8 mouse cellular contexts compared by ENCODE assay signal in the genomic region with DNA sequence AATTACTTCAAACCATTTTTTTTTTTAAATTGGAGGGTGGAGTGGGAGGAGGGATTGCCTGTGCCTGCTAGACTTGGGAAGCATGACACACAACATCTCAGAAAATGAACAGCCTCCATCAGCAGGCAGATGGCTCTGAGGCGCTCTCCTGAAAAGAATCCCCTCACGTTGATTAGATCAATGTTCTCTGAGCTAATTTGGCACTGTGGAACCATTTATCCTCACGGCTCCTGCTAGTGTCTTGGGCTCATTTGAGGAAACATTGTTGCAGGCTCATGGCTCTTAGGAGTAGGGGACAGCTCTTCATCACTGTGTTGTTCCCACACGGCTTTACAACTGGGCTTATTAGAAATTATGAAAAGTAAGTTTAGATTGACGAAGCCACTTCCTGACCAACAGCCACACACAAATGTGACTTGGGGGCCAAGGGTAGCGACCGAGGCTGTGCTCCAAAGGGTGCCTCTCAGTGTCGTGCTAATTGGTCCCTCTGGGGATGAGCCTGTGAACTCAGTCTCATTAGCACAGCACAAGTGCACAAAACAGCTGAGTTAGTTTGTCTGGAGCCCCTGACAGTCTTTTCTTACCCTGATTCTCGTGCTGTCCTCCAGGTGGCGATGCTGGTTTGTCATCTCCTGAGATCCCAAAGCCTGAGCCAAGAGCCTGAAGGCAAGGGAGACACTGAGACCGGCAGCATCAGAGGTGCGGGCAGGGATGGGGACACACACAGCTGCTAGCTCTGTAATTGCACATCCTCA.
DNase-seq lines count a peak whose midpoint lies in the region; ATAC-seq and TF ChIP-seq lines count a peak whose summit lies in the region.

No protein-coding gene starts in this region.

- peak; percentile 78 for TF ChIP-seq CTCF in cerebellum, adult 2 months (IDR thresholded peaks at IDR 0.05; ENCODE audit: borderline replicate concordance, insufficient read depth, low read depth, low read length)

- no peaks in the 10 kb centered on the region for H3K4me1 ChIP-seq in cerebellum, adult 2 months (ENCODE audit: control insufficient read depth, insufficient read depth, low read length)
- no peaks in the 10 kb centered on the region for H3K4me1 ChIP-seq in hindbrain, embryonic 12.5 days

- peak; percentile 77 for ATAC-seq in hindbrain, embryonic 12.5 days (ENCODE audit: low FRiP score)

- TF ChIP-seq POLR2A in cerebellum, adult 2 months (IDR thresholded peaks at IDR 0.05; ENCODE audit: borderline replicate concordance, insufficient read depth, low read length) = no peak

- H3K36me3 ChIP-seq in hindbrain, embryonic 12.5 days = no peaks in the 10 kb centered on the region

- no peaks in the 10 kb centered on the region for H3K9me3 ChIP-seq in hindbrain, embryonic 12.5 days (replicated peaks)

- no peak overlapping the region for H3K4me2 ChIP-seq in hindbrain, embryonic 12.5 days (replicated peaks)

- WGBS in cerebellum, adult 2 months = 17% methylated on average over 12 of the region's 12 CpGs
- 24% methylated on average over 12 of the region's 12 CpGs for WGBS in hindbrain, embryonic 12.5 days

- no peak overlapping the region for H3K4me3 ChIP-seq in cerebellum, adult 2 months (replicated peaks; ENCODE audit: insufficient read depth, low read depth, low read length)
- H3K4me3 ChIP-seq in hindbrain, embryonic 12.5 days = no peak overlapping the region

- no peak overlapping the region for H3K9ac ChIP-seq in hindbrain, embryonic 12.5 days

- H3K27ac ChIP-seq in cerebellum, adult 2 months (ENCODE audit: insufficient read depth, low read length) = no peak overlapping the region
- H3K27ac ChIP-seq in hindbrain, embryonic 12.5 days = 0 out of 2 replicates have a peak overlapping the region, but pooled peaks have one; percentile 30

- peak; percentile 78 for DNase-seq in Muller cell, postnatal 12 days (ENCODE audit: inconsistent ontology term)
- peak; percentile 56 to 59 for DNase-seq in cerebellum, adult 2 months
- DNase-seq in forelimb bud, embryonic 11.5 days (ENCODE audit: low read depth, low spot score) = peak; percentile 73
- peak; percentile 81 to 84 for DNase-seq in layer of hippocampus, postnatal 10 days (ENCODE audit: low spot score in 2 of 2)
- DNase-seq in lung, postnatal 10 days = peak; percentile 85
- peak; percentile 64 for DNase-seq in ovary, postnatal 14 days (ENCODE audit: low spot score)
- DNase-seq in thymus, postnatal 14 days = peak; percentile 50

- H3K27me3 ChIP-seq in cerebellum, adult 2 months (ENCODE audit: control insufficient read depth, insufficient read depth, low read length) = no peaks in the 10 kb centered on the region
- H3K27me3 ChIP-seq in hindbrain, embryonic 12.5 days = no peaks in the 10 kb centered on the region; the same call in 1 of the 2 replicates
